Mouse (Mus musculus) left cerebral cortex, adult 18-20 months (tissue): ENCODE measurements around the gene Alpk3. TPM values are rescaled to one million over a fixed set of nuclear protein-coding genes. Genes with fewer than 3 reads are reported as not detected.
"Not testable (repeated sequence)": the region's sequence is repeated elsewhere in the genome, so short reads cannot be mapped to it uniquely, and the experiment has no call there.

ENCODE experiments used
- DNase-seq, 2 experiments: peaks; one replicate each; pipeline ENCODE4 v3.0.0; 2021 to 2022; ENCODE audit warnings: low spot score in 2 of 2, mixed read lengths in 1 of 2
- total RNA-seq, 2 experiments: library from RNA; stranded (reverse); gene quantifications; 2 replicates each; pipeline ENCODE4 v1.2.3; 2021

The Alpk3 gene
- total RNA-seq, 2 experiments from 2014 or later = 0.23 to 0.30 TPM

DNA sequence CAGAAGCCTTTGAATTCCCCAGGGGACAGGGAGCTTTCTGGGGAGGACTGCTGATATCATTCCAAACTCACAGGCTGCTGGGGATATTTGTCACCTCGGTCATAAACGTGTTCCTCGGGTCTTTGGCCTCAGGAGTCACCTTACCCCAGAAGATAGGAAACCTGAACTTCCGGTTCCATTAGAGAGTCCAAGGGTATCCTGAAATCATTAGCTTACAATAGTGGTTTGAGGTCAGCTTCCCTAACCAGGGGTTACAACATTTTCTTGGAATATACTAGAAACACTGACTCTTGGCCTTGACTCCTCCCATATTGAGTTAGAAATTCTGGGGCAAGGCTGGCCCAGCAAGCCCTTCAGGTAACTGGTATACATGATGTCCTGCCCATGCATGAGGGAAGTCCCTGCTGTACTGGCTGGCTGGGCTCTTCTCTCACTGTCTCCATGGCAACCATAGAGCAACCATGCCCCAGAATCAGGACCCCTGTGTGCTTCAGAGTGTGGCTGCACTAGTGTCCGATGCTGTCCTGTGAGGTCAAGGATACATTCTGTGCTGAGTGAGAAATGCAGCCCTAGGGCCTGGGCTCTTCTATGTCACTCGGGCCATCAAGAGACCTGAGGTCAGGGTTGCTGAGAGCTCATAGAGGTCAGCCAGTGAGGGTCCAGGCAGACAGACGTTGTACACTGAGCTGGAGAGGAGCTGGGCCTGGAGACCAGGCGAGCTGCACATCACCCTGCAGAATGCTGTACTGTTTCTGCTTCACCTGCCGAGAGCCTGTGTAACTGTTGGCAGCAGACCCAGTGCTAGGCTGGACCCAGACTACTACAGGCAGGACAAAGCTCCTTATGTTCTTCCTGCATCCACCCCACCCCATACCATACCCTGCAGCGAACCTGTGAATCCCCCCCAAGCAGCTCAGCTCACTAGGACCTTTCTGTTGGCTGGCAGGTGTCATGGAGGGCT lies 68.1 kb downstream of the Alpk3 start:
- no peak for DNase-seq

GRCm38 (mm10) chr7:81131864-81132263 lies 74.5 kb downstream of the Alpk3 start:
- no peak for DNase-seq

DNA sequence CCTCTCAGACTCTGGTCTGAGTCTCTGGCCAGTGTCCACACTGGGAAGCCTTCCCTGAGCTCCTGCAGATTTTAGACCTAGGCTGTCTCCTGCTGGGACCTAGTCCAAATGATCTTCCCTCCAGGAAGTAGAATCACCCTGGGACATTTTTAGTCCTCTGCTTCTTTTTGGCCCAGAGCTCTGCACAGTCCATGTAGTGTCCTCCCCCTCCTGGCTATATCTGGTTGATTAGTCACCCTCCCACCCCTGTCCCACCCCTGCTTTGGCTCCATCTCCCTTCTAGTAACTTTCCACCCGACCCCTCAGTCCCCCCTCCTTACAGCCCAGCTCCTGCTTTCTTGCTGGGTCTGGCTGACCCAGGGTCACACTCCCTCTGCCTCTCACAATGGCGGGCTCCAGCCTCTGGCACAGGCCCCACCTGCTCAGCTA lies 75.5 kb downstream of the Alpk3 start:
- DNase-seq = no peak

DNA sequence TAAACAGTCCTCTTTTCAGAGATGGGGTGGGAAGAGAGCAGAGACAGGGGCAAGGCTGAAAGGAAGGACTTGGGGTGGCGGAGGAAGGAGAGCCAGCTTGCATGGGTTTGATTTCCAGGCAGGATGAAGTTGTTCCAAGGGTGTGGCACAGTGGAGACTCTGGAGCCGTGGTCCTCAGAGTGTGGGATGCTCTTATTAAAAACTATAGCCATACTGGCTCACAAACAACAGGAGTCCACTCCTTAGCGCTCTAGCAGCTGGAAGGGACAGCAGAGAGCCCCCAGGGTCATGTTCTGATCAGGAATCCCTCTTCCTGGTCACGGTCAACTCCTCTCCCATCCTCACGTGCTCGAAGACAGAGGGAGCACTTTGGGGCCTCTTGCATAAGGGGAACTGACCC lies 76.0 kb downstream of the Alpk3 start:
- DNase-seq = no peak

GRCm38 (mm10) chr7:81133941-81134340 lies 76.5 kb downstream of the Alpk3 start:
- DNase-seq = no peak

GRCm38 (mm10) chr7:81134614-81135067 lies 77.2 kb downstream of the Alpk3 start:
- DNase-seq = peak; percentile 55 to 66

GRCm38 (mm10) chr7:81137292-81137691 lies 79.9 kb downstream of the Alpk3 start:
- DNase-seq = no peak

GRCm38 (mm10) chr7:81139100-81139499 lies 81.7 kb downstream of the Alpk3 start:
- no peak for DNase-seq

DNA sequence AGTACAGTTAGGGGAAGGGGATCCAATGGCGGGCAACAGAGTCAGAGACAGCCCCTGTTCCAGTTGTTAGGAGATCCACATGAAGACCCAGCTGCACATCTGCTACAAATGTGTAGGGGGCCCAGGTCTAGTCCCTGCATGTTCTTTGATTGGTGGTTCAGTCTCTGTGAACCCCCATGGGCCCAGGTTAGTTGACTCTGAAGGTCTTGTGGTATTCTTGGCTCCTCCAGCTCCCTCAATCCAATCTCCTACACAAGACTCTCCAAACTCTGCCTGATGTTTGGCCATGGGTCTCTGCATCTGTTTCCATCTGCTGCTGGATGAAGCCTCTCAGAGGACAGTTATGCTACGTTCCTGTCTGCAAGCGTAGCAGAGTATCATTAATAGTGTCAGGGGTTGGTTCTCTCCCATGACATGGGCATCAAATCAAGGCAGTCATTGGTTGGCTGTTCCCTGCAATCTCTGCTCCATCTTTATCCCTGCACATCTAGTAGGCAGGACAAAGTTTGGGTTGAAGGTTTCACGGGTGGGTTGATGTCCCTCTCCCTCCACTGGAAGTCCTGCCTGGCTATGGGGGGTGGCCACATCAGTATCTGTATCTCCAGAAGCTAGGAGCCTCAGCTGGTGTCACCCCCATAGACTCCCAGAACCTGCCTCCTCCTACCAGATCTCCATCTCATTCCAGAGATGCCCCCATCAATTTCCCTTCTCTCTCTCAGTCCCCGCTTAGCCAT lies 82.4 kb downstream of the Alpk3 start:
- DNase-seq = no peak

GRCm38 (mm10) chr7:81141541-81141940 lies 84.1 kb downstream of the Alpk3 start:
- DNase-seq = no peak

DNA sequence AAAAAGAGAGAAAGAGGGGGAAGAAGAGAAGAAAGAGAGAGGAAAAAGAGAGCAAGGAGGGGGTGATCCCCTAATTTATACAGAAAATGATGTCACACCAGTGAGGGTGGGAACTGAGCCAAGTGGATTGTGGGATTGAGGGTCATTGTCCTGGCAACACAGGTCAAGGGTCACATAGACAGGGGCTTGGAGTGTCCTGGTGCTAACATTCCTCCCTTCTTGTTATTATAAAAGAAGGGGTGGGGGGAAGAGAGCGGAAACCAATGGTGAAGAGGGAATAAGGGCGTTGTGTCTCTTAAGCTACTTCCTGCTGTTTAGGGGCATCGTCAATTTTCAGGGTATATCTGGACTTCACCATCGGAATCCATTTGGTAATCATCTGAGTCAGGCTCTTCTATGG lies 85.7 kb downstream of the Alpk3 start:
- DNase-seq = not testable (repeated sequence)

- no peak for DNase-seq
Measured at GRCm38 (mm10) chr7:81149759-81150158, 92.4 kb downstream of the Alpk3 start.

GRCm38 (mm10) chr7:81151216-81151615 lies 93.8 kb downstream of the Alpk3 start:
- no peak for DNase-seq

DNA sequence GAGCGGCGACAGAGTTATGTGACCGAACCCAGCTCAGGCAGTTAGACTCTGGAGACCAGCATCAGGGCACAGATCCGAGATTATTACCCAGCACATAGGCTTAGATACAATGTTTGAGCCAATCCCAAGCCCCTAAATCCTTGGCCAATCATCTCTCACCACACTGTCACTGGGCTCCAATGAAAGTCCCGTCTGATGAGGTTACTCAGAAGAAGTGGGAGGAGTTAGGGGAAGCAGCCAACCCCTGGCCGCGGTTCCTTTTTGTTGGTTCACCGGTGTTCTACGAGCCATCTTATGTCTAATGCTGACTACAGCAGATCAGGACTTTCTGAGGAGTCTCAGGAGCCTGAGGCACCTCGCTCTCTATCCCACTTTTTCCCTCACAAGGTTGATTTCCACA lies 94.9 kb downstream of the Alpk3 start:
- no peak for DNase-seq

- no peak for DNase-seq
Measured at GRCm38 (mm10) chr7:81152826-81153225, 95.4 kb downstream of the Alpk3 start.

DNA sequence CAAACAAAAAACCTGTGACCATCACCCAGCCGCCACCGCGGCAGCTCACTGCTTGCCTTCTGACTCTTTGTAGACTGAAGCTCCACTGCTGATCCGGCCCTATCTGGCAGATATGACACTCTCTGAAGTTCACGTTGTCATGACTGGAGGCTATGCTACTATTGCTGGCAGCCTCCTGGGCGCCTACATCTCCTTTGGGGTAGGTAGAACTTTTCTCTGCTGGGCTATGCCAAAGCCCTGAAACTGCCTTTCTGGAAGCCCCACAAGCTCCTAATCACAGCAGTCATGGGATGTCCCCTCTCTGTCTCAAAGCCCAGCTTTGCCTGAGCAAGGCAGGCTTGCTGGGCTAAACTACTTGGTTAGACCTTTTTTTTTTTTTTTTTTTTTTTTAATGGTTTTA lies 95.9 kb downstream of the Alpk3 start:
- DNase-seq = no peak

GRCm38 (mm10) chr7:81154244-81154643 lies 96.8 kb downstream of the Alpk3 start:
- DNase-seq = not testable (repeated sequence)

GRCm38 (mm10) chr7:81154960-81155359 lies 97.6 kb downstream of the Alpk3 start:
- DNase-seq = peak; percentile 33 to 45
